Mouse (Mus musculus): ENCODE measurements around the gene Dock9. TPM values are rescaled to one million over a fixed set of nuclear protein-coding genes. Genes with fewer than 3 reads are reported as not detected.

Dock9 gene
- polyA plus RNA-seq, 1 experiment = 2.8 TPM

DNA sequence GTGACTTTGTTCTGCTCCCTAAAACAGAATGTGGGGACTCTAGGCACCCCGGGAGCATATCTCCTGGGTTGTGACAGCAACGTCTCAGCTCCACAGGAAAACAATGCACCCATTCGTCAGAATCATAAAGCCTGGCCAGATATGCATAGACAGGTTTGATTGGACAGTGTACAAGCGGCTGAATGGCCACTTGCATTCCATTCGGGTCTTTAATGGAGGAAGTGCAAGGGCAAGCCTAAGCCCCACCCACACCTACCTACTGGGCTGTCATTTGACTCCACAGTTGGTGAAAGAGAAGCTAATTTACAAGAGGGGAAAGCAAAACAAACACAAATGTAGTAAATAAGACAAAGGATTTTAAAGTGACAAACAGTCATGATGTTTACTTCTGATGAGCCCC lies 189.1 kb downstream of the Dock9 start:
- Histone ChIP-seq H3K36me3 (ENCODE audit: control insufficient read depth, insufficient read depth) (no peaks in the 10 kb centered on the region), H3K27me3 (ENCODE audit: control insufficient read depth, insufficient read depth, insufficient read length) (no peaks in the 10 kb centered on the region), H3K79me2 (ENCODE audit: control insufficient read depth, insufficient read depth) (no peaks in the 10 kb centered on the region), H3K4me2 (ENCODE audit: low read depth) (no peak overlapping the region), H3ac (ENCODE audit: control insufficient read depth, insufficient read length) (no peak overlapping the region), H3K4me3 (no peak overlapping the region)
- TF ChIP-seq E2F4 (IDR thresholded peaks at IDR 0.05; ENCODE audit: insufficient read depth) (no peak), POLR2AphosphoS2 (IDR thresholded peaks at IDR 0.05; ENCODE audit: insufficient read length, low read depth) (no peak), REST (IDR thresholded peaks at IDR 0.05; ENCODE audit: insufficient read depth, insufficient read length) (no peak), TCF3 (IDR thresholded peaks at IDR 0.05; ENCODE audit: insufficient read length, low read depth) (no peak), USF1 (IDR thresholded peaks at IDR 0.05; ENCODE audit: low read depth) (no peak), TCF12 (IDR thresholded peaks at IDR 0.05; ENCODE audit: insufficient read depth, poor library complexity, severe bottlenecking) (no peak), MYOD1 (IDR thresholded peaks at IDR 0.05; ENCODE audit: control insufficient read depth in 1 of 3, insufficient read length in 2 of 3, low read depth in 2 of 3) (no peak), POLR2A (IDR thresholded peaks at IDR 0.05; ENCODE audit: insufficient read length, low read depth) (no peak), SRF (IDR thresholded peaks at IDR 0.05; ENCODE audit: control insufficient read depth, insufficient read length, low read depth) (no peak), MAX (IDR thresholded peaks at IDR 0.05; ENCODE audit: low read depth) (no peak), CEBPB (IDR thresholded peaks at IDR 0.05; ENCODE audit: insufficient read depth, poor library complexity, severe bottlenecking) (no peak)

- H3ac ChIP-seq (ENCODE audit: control insufficient read depth, insufficient read length) = no peak overlapping the region
- TF ChIP-seq E2F4 (IDR thresholded peaks at IDR 0.05; ENCODE audit: insufficient read depth) (no peak), USF1 (IDR thresholded peaks at IDR 0.05; ENCODE audit: low read depth) (no peak), MYOD1 (IDR thresholded peaks at IDR 0.05; ENCODE audit: control insufficient read depth in 1 of 3, insufficient read length in 2 of 3, low read depth in 2 of 3) (no peak), TCF3 (IDR thresholded peaks at IDR 0.05; ENCODE audit: insufficient read length, low read depth) (no peak), SRF (IDR thresholded peaks at IDR 0.05; ENCODE audit: control insufficient read depth, insufficient read length, low read depth) (no peak), REST (IDR thresholded peaks at IDR 0.05; ENCODE audit: insufficient read depth, insufficient read length) (no peak), TCF12 (IDR thresholded peaks at IDR 0.05; ENCODE audit: insufficient read depth, poor library complexity, severe bottlenecking) (no peak), CEBPB (IDR thresholded peaks at IDR 0.05; ENCODE audit: insufficient read depth, poor library complexity, severe bottlenecking) (no peak), POLR2A (IDR thresholded peaks at IDR 0.05; ENCODE audit: insufficient read length, low read depth) (no peak), MAX (IDR thresholded peaks at IDR 0.05; ENCODE audit: low read depth) (no peak), POLR2AphosphoS2 (IDR thresholded peaks at IDR 0.05; ENCODE audit: insufficient read length, low read depth) (no peak), MYOG (IDR thresholded peaks at IDR 0.05; ENCODE audit: control insufficient read depth in 1 of 3, insufficient read depth in 1 of 3, insufficient read length in 2 of 3, low read depth in 2 of 3) (no peak)
- H3K79me2 ChIP-seq (ENCODE audit: control insufficient read depth, insufficient read depth) = no peaks in the 10 kb centered on the region
- H3K36me3 ChIP-seq (ENCODE audit: control insufficient read depth, insufficient read depth) = no peaks in the 10 kb centered on the region
- no peaks in the 10 kb centered on the region for H3K27me3 ChIP-seq (ENCODE audit: control insufficient read depth, insufficient read depth, insufficient read length)
- H3K4me2 ChIP-seq (ENCODE audit: low read depth) = no peak overlapping the region
- H3K4me3 ChIP-seq = no peak overlapping the region
These were observed 191.2 kb downstream of the Dock9 start for GRCm38 (mm10) chr14:121606433-121606832.

GRCm38 (mm10) chr14:121605260-121605659 lies 192.4 kb downstream of the Dock9 start:
- Histone ChIP-seq H3ac (ENCODE audit: control insufficient read depth, insufficient read length) (no peak overlapping the region), H3K4me2 (ENCODE audit: low read depth) (no peak overlapping the region), H3K4me3 (no peak overlapping the region), H3K36me3 (ENCODE audit: control insufficient read depth, insufficient read depth) (no peaks in the 10 kb centered on the region), H3K27me3 (ENCODE audit: control insufficient read depth, insufficient read depth, insufficient read length) (no peaks in the 10 kb centered on the region), H3K79me2 (ENCODE audit: control insufficient read depth, insufficient read depth) (no peaks in the 10 kb centered on the region)
- TF ChIP-seq SRF (IDR thresholded peaks at IDR 0.05; ENCODE audit: control insufficient read depth, insufficient read length, low read depth) (no peak), TCF3 (IDR thresholded peaks at IDR 0.05; ENCODE audit: insufficient read length, low read depth) (no peak), USF1 (IDR thresholded peaks at IDR 0.05; ENCODE audit: low read depth) (no peak), MAX (IDR thresholded peaks at IDR 0.05; ENCODE audit: low read depth) (no peak), REST (IDR thresholded peaks at IDR 0.05; ENCODE audit: insufficient read depth, insufficient read length) (no peak), MYOD1 (IDR thresholded peaks at IDR 0.05; ENCODE audit: control insufficient read depth in 1 of 3, insufficient read length in 2 of 3, low read depth in 2 of 3) (no peak), POLR2A (IDR thresholded peaks at IDR 0.05; ENCODE audit: insufficient read length, low read depth) (no peak), CEBPB (IDR thresholded peaks at IDR 0.05; ENCODE audit: insufficient read depth, poor library complexity, severe bottlenecking) (no peak), MYOG (IDR thresholded peaks at IDR 0.05; ENCODE audit: control insufficient read depth in 1 of 3, insufficient read depth in 1 of 3, insufficient read length in 2 of 3, low read depth in 2 of 3) (no peak), E2F4 (IDR thresholded peaks at IDR 0.05; ENCODE audit: insufficient read depth) (no peak), POLR2AphosphoS2 (IDR thresholded peaks at IDR 0.05; ENCODE audit: insufficient read length, low read depth) (no peak), TCF12 (IDR thresholded peaks at IDR 0.05; ENCODE audit: insufficient read depth, poor library complexity, severe bottlenecking) (no peak)

DNA sequence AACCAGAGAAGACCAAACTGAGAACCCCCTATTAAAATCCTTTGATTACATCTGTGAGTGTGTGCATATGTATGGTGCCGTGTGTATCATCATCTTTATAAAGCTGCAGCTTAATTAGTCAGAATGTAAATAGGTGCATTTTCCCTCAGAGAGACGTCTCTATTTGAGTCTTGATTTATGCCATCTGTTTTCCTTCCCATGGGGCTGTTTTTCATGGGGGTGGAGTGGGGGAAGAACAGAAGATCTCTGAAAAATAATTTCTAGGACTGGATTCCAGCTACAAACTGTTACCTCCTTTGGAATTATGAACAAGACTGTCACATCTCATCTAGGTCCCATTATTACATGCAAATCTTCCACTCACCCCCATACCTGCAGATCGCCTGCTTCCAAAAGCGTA lies 193.1 kb downstream of the Dock9 start:
- Histone ChIP-seq H3K4me3 (no peak overlapping the region), H3K27me3 (ENCODE audit: control insufficient read depth, insufficient read depth, insufficient read length) (no peaks in the 10 kb centered on the region), H3K79me2 (ENCODE audit: control insufficient read depth, insufficient read depth) (no peaks in the 10 kb centered on the region), H3K36me3 (ENCODE audit: control insufficient read depth, insufficient read depth) (no peaks in the 10 kb centered on the region), H3K4me2 (ENCODE audit: low read depth) (no peak overlapping the region), H3ac (ENCODE audit: control insufficient read depth, insufficient read length) (no peak overlapping the region)
- TF ChIP-seq POLR2A (IDR thresholded peaks at IDR 0.05; ENCODE audit: insufficient read length, low read depth) (no peak), MAX (IDR thresholded peaks at IDR 0.05; ENCODE audit: low read depth) (no peak), MYOG (IDR thresholded peaks at IDR 0.05; ENCODE audit: control insufficient read depth in 1 of 3, insufficient read depth in 1 of 3, insufficient read length in 2 of 3, low read depth in 2 of 3) (no peak), TCF3 (IDR thresholded peaks at IDR 0.05; ENCODE audit: insufficient read length, low read depth) (no peak), POLR2AphosphoS2 (IDR thresholded peaks at IDR 0.05; ENCODE audit: insufficient read length, low read depth) (no peak), USF1 (IDR thresholded peaks at IDR 0.05; ENCODE audit: low read depth) (no peak), TCF12 (IDR thresholded peaks at IDR 0.05; ENCODE audit: insufficient read depth, poor library complexity, severe bottlenecking) (no peak), REST (IDR thresholded peaks at IDR 0.05; ENCODE audit: insufficient read depth, insufficient read length) (no peak), MYOD1 (IDR thresholded peaks at IDR 0.05; ENCODE audit: control insufficient read depth in 1 of 3, insufficient read length in 2 of 3, low read depth in 2 of 3) (no peak), CEBPB (IDR thresholded peaks at IDR 0.05; ENCODE audit: insufficient read depth, poor library complexity, severe bottlenecking) (no peak), E2F4 (IDR thresholded peaks at IDR 0.05; ENCODE audit: insufficient read depth) (no peak), SRF (IDR thresholded peaks at IDR 0.05; ENCODE audit: control insufficient read depth, insufficient read length, low read depth) (no peak)

Data from myocyte (in vitro differentiated cells).